Mouse (Mus musculus): Measurements from ENCODE around the gene Tspan31. TPM values are rescaled to one million over a fixed set of nuclear protein-coding genes. Genes with fewer than 3 reads are reported as not detected.
A peak's percentile ranks its signal among the peaks of the same experiment; 100 is the strongest.

The Tspan31 gene
- polyA plus RNA-seq, 1 experiment, result 88.3 TPM

DNA sequence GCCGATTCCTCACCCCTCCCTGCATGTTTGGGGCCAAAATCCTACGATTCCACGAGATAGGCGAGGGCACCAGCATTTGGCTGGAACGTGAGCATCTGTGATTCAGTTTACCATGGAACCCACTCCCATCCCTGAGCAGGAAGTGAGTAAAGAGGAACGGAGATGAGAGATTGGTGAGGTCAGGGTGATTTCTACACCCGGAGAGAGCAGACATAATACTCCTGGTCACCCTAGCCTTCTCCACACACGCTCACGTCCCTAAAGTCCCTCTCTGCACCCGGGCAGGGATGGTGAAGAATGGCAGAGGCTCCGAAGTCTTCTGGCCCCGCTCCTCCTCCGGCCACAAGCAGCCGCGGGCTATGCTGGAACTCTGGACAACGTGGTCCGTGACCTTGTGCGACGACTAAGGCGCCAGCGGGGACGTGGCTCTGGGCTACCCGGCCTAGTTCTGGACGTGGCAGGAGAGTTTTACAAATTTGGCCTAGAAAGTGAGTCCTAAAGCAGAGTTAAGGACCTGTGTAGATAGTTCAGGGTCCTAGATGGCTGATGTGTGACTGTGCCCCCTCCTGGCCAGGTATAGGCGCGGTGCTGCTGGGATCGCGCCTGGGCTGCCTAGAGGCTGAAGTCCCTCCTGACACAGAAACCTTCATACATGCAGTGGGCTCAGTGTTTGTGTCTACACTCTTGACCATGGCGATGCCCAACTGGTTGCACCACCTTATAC lies 20.5 kb downstream of the Tspan31 start:
- no peak for TF ChIP-seq POLR2A (IDR thresholded peaks at IDR 0.05; ENCODE audit: extremely low read depth, insufficient read depth, low read length)
- no peak for TF ChIP-seq CTCF (IDR thresholded peaks at IDR 0.05; ENCODE audit: extremely low read depth, insufficient read depth, low read length)
- Histone ChIP-seq H3K27ac (ENCODE audit: insufficient read depth, low read length) (no peak overlapping the region), H3K4me3 (ENCODE audit: insufficient read depth, low read length) (no peak overlapping the region), H3K4me1 (ENCODE audit: control insufficient read depth, insufficient read depth, low read length) (no peaks in the 10 kb centered on the region)

DNA sequence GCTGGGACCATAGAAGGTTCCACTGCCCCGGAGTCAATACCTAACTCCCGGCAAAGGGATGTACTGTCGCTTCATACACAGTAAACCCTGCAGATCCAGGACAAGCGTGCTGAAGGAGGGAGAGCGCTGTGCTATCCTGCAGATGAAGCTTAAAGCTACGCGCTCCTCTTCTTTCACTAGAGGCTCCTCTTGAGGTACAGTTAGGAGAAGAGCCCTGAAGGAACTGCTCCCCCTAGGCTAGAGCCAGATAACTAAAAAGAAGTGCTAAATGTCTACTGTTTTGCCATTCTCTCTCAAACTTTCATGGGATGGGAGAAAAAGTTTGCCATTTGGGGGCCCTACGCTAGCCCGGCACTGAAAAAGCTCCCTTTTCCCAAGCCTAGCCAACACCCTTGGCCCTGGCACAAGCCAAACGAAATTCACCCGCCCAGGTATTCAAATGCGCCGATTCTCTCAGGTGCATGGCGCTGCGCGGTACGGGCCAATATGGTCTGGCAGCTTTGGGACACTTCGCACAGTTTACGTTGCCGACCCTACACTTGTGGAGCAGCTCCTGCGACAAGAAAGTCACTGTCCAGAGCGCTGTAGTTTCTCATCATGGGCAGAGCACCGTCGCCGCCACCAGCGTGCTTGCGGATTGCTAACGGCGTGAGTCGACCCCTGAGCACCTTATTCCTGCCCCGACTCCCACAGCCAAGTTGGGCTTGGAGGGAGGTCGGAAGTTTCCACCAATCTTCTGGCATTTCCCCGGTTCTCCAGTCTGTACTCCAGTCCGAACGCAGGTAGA lies 21.3 kb downstream of the Tspan31 start:
- no peak for TF ChIP-seq POLR2A (IDR thresholded peaks at IDR 0.05; ENCODE audit: extremely low read depth, insufficient read depth, low read length)
- TF ChIP-seq CTCF (IDR thresholded peaks at IDR 0.05; ENCODE audit: extremely low read depth, insufficient read depth, low read length), result no peak
- Histone ChIP-seq H3K4me1 (ENCODE audit: control insufficient read depth, insufficient read depth, low read length) (no peaks in the 10 kb centered on the region), H3K27ac (ENCODE audit: insufficient read depth, low read length) (no peak overlapping the region), H3K4me3 (ENCODE audit: insufficient read depth, low read length) (no peak overlapping the region)

- TF ChIP-seq CTCF (IDR thresholded peaks at IDR 0.05; ENCODE audit: extremely low read depth, insufficient read depth, low read length) (no peak), POLR2A (IDR thresholded peaks at IDR 0.05; ENCODE audit: extremely low read depth, insufficient read depth, low read length) (no peak)
- H3K4me1 ChIP-seq (ENCODE audit: control insufficient read depth, insufficient read depth, low read length), result no peaks in the 10 kb centered on the region
- no peak within 1 kb of the TSS for H3K27ac ChIP-seq (ENCODE audit: insufficient read depth, low read length)
- H3K4me3 ChIP-seq (ENCODE audit: insufficient read depth, low read length), result no peak within 1 kb of the TSS
These were observed 22.1 kb downstream of the Tspan31 start, which contains the start of gene Cyp27b1 for GRCm38 (mm10) chr10:127047954-127048353. Gene Cyp27b1, plus strand, starts transcription at chr10:127048250.

DNA sequence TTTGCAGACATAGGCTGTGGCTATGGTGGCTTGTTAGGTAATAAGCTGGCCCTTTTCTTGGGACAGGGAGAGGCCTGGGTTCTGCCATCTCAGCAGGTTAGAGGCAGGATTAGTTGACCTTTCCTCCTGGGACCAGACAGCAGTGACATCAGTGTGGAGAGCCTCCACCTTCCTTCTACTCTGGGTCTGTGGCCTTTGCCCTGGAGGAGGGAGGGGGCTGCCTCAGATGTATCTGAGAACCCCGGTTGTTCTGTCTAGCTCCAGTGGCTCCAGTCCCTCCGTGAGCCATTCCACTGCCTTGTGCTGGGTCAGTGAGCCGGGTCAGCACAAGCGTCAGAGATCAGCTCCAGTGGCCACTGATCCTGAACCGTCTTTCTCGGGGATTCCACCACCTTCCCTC lies 26.9 kb downstream of the Tspan31 start:
- no peak overlapping the region for H3K4me3 ChIP-seq (ENCODE audit: insufficient read depth, low read length)
- no peak overlapping the region for H3K27ac ChIP-seq (ENCODE audit: insufficient read depth, low read length)
- no peak for TF ChIP-seq POLR2A (IDR thresholded peaks at IDR 0.05; ENCODE audit: extremely low read depth, insufficient read depth, low read length)

GRCm38 (mm10) chr10:127042468-127043115 lies 27.5 kb downstream of the Tspan31 start:
- H3K27ac ChIP-seq (ENCODE audit: insufficient read depth, low read length), result no peak overlapping the region
- peak overlapping the region; percentile 62 for H3K4me3 ChIP-seq (ENCODE audit: insufficient read depth, low read length)
- TF ChIP-seq CTCF (IDR thresholded peaks at IDR 0.05; ENCODE audit: extremely low read depth, insufficient read depth, low read length) (no peak), POLR2A (IDR thresholded peaks at IDR 0.05; ENCODE audit: extremely low read depth, insufficient read depth, low read length) (no peak)
- peaks cover 1% of the 10 kb centered on the region; the same call in 1 of the 2 replicates for H3K4me1 ChIP-seq (ENCODE audit: control insufficient read depth, insufficient read depth, low read length)

More for the DNA sequence above, 26.9 kb downstream of the Tspan31 start:
- peaks cover 1% of the 10 kb centered on the region; the same call in 1 of the 2 replicates for H3K4me1 ChIP-seq (ENCODE audit: control insufficient read depth, insufficient read depth, low read length)

DNA sequence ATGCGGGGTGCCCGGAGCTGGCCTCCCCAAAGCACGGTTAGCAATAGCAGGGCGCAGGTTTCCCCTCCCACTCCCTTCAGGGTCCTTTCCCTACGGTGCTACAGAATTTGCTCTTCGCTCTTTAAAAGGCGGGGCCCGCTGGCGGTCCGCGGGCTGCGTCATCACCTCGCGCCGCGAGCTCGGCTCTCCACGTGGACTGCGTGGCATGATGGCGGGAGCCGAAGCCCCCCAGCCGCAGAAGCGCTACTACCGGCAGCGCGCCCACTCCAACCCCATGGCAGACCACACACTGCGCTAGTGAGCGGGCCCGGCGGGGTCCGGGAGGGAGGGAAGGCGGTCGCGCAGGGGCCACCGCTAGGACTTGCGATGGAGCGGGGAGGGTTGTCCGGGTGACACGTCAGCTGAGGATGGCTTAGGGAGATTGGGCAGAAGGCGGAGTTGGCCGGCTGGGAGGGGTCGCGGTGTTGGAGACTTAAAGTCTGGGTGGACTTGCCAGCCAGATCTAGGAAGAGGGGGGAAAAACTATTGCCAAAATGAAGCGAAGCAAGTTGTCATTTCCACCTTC lies 28.2 kb downstream of the Tspan31 start:
- no peak overlapping the region for H3K27ac ChIP-seq (ENCODE audit: insufficient read depth, low read length)

GRCm38 (mm10) chr10:127041274-127041766 lies 28.7 kb downstream of the Tspan31 start, which contains the start of the genes Mettl1 and Eef1akmt3:
Gene Mettl1, plus strand, starts transcription at chr10:127041414.
Gene Eef1akmt3, minus strand, starts transcription at chr10:127041513.
- Histone ChIP-seq H3K4me3 (ENCODE audit: insufficient read depth, low read length) (peak within 1 kb of the TSS; percentile 62), H3K4me1 (ENCODE audit: control insufficient read depth, insufficient read depth, low read length) (peaks cover 1% of the 10 kb centered on the region; the same call in 1 of the 2 replicates), H3K27ac (ENCODE audit: insufficient read depth, low read length) (no peak within 1 kb of the TSS)
- no peak for TF ChIP-seq CTCF (IDR thresholded peaks at IDR 0.05; ENCODE audit: extremely low read depth, insufficient read depth, low read length)

More for the DNA sequence above, 28.2 kb downstream of the Tspan31 start:
- Histone ChIP-seq H3K4me3 (ENCODE audit: insufficient read depth, low read length) (peak overlapping the region; percentile 62), H3K4me1 (ENCODE audit: control insufficient read depth, insufficient read depth, low read length) (peaks cover 1% of the 10 kb centered on the region; the same call in 1 of the 2 replicates)
- TF ChIP-seq POLR2A (IDR thresholded peaks at IDR 0.05; ENCODE audit: extremely low read depth, insufficient read depth, low read length), result no peak
- TF ChIP-seq CTCF (IDR thresholded peaks at IDR 0.05; ENCODE audit: extremely low read depth, insufficient read depth, low read length), result no peak

DNA sequence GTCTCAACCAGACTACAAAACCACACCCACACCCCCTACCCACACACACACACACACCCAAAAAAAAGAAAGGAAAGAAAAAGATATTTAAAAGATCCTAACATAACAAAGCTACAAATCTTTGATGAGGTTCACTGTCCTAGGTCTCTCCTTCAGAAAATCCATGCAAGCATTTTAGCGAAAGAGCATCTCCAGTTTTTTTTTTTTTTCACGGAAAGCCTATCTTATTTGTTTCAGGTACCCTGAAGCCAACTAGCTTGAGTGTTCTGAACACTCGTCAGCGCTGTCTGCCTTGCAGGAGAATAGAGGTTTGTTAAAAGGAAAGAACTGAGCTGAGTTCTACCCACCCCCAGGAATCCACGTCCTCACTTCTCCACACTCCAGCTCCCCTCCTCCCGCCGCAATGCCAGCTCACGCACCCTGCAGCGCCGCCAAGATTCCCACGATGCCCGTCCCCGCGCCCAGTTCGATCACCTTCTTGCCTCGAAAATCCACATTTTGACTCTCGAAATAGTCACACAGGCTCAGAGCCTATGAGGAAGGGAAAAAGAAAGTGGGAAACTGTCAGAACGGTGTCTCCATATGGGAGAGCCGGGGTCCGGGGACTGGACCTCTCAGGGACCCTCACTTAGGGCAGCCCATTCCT lies 29.4 kb downstream of the Tspan31 start:
- TF ChIP-seq CTCF (IDR thresholded peaks at IDR 0.05; ENCODE audit: extremely low read depth, insufficient read depth, low read length) (no peak), POLR2A (IDR thresholded peaks at IDR 0.05; ENCODE audit: extremely low read depth, insufficient read depth, low read length) (no peak)
- H3K27ac ChIP-seq (ENCODE audit: insufficient read depth, low read length), result no peak overlapping the region
- peaks cover 1% of the 10 kb centered on the region; the same call in 1 of the 2 replicates for H3K4me1 ChIP-seq (ENCODE audit: control insufficient read depth, insufficient read depth, low read length)
- H3K4me3 ChIP-seq (ENCODE audit: insufficient read depth, low read length), result peak overlapping the region; percentile 62

All from cortical plate, adult 2 months (tissue).